Mouse (Mus musculus) left cerebral cortex, postnatal 36 days (tissue): ENCODE measurements around the gene Mrps21. TPM values are rescaled to one million over a fixed set of nuclear protein-coding genes. Genes with fewer than 3 reads are reported as not detected.
"Not testable (repeated sequence)": the region's sequence is repeated elsewhere in the genome, so short reads cannot be mapped to it uniquely, and the experiment has no call there.

Experiments used
- DNase-seq, 2 experiments: peaks; one replicate each; pipeline ENCODE4 v3.0.0; 2021 to 2022; ENCODE audit warnings: low spot score in 2 of 2, mixed read lengths in 1 of 2
- intact Hi-C: fragments of 180-260 bp; cut with DNase I; formaldehyde crosslinking; loops from one replicate; pipeline ENCODE4 v1.15.1; 2025
- total RNA-seq, 2 experiments: library from RNA; stranded (reverse); gene quantifications; 2 replicates each; pipeline ENCODE4 v1.2.3; 2021

The Mrps21 gene
- 100 to 1,000 TPM; 149 to 158 TPM for total RNA-seq

DNA sequence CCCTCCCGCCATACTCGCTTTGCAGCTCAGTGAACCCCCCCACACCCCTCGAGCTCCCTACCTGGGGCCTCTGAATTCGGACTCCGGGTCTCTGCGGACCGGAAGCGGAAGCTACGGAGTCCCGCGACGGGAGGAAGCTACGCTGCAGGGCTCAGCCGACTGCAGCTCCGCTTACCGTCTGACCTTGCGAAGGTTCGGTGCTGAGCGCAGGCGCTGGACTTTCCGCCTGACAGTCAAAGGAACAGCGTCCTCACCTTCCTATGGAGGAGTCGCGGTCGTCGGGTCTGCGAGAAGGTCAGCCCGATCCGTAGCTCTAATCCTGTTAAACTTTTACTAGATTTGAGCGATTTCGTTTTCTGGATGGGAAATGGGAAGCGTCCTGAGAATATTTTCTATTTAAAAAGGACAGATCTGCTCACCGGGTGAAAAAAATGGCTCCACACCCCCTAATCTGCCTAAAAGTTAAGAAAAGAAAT, at the start of gene Mrps21:
Gene Mrps21 (minus strand): TSS at position 128 of the 476 bp plus-strand sequence.
- DNase-seq = peak; percentile 87 to 89
- intact Hi-C loops = no loop called here

DNA sequence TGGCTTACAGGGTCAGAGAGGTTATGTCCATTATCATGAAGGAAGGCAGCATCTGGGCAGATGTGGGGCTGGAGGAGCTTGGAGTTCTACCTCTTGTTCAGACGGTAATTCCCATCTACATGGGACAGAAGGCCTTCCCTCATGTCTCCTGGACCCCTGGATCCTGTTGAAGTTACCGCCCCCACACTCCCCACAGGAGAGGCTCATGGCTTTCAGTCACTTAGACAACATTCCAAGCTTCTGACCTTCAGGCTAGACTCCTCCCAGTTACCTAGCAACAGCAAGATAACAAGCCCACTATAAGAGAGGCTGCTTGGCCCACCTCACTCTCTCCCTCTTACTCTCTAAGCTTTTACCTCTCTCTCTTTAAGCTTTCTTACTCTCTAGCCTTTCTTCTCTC, 49.2 kb upstream of the Mrps21 start:
- intact Hi-C loops, DNase-seq: not testable (repeated sequence)

DNA sequence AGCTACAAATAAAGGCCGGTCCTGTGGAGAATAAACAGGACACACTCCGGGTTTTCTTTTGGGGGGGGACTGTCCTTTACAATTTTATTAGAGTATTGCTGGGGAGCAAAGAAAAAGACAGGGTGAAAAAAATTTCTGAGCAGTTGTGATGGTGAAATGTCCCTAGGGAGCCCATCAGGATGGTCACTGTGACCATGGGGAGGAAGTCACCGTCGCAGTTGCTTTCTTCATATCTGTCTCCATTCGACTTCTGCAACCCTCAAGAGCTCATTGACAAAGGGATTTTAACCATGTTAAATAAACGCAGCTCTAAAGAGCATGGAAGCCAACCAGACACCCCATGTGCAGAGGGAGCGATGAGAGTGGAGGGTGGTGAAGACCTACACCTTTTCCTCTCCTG, 45.4 kb upstream of the Mrps21 start:
- intact Hi-C loops = no loop called here
- no peak for DNase-seq

DNA sequence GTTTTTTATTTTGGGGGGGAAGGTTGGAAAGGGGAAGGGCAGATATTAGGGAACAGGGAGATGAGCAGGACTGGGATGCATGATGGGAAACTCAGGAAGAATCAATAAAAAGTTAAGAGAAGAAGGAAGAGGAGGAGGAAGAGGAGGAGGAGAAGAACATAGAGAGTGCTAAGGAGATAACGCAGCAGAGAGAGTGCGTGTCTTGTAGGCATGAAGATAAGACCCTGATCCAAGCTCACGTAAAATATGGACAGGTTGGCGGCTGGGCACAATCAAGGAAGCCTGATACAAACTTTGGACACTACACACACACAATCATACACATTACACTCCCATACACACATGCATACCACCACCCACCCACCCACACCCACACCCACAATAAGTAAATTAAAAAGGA, 43.4 kb upstream of the Mrps21 start:
- intact Hi-C loops = no loop called here

DNA sequence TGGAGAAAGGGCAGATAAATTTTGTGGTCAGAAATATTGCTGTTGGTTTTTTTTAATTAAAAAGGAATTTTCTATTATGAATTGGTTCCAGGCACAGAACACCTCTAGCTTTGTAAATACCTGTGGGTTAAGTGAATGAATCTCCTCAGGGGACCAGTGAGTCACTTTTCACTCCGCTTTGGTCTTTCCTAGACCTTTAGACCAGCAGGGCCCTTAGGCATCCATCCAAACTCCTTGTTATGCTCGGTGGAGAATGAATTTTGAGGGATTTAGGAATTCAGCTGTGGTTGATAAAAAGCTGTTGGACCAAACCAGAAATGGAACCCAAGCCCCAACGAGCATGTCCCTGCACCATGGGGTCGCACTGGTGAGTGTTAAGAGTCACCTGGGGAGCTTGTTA, 36.3 kb upstream of the Mrps21 start:
- intact Hi-C loops = loop anchor here (1.0 to 2.0 kb wide), 2 partner anchors 25 to 47 kb away; partner anchors contain the start of gene Ciart
- DNase-seq = no peak

More for the DNA sequence above, 43.4 kb upstream of the Mrps21 start:
- no peak for DNase-seq

DNA sequence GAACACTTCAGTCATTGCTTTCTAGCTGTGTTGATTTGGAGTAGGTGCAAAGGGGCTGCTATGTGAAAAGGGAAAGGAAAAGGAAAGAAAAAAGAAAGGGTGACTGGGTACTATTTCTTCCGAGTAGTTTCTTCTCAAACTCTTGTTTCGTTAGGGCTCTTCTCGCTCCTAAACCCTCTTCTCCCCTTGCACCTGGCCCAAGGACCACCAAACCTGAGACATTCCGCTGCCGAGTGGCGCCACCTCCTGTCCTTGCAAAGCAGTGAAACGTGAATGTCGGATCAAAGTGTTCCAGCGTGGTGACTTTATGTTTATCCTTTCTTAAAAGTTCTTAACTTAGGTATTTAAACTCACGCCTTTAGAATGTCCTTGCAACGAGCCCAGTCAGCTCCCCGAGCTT, 35.5 kb upstream of the Mrps21 start:
- intact Hi-C loops = loop anchor here (1.0 to 2.0 kb wide), 2 partner anchors 25 to 46 kb away; partner anchors contain the start of gene Ciart
- DNase-seq = no peak

DNA sequence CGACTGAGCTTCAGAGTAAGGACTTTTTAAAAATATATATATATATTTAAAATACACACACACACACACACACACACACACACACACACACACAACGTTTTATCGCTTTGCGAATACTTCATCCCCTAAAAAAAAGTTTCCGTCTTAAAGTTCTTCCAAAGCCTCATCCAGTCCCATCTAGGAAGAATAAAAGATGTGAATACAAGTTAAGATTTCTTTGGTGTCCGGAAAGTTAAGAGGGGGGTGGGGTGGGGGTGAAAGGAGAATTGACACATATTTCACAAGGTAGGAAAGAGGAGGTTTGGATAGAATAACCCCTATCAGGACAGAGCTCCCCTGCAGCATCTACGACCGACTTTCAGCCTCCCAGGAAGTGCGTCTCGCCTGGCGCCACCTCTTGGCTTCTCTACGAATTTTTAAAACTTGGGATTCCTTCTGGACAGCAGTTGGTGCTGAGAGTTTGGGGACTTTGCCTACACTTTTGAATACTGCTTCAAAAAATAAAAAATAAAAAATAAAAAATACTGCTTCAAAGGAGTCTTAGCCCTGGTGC, 34.7 kb upstream of the Mrps21 start:
- intact Hi-C loops = loop anchor here (2.0 kb wide), 1 partner anchor 45 kb away; no protein-coding TSS in a partner anchor
- DNase-seq = no peak

DNA sequence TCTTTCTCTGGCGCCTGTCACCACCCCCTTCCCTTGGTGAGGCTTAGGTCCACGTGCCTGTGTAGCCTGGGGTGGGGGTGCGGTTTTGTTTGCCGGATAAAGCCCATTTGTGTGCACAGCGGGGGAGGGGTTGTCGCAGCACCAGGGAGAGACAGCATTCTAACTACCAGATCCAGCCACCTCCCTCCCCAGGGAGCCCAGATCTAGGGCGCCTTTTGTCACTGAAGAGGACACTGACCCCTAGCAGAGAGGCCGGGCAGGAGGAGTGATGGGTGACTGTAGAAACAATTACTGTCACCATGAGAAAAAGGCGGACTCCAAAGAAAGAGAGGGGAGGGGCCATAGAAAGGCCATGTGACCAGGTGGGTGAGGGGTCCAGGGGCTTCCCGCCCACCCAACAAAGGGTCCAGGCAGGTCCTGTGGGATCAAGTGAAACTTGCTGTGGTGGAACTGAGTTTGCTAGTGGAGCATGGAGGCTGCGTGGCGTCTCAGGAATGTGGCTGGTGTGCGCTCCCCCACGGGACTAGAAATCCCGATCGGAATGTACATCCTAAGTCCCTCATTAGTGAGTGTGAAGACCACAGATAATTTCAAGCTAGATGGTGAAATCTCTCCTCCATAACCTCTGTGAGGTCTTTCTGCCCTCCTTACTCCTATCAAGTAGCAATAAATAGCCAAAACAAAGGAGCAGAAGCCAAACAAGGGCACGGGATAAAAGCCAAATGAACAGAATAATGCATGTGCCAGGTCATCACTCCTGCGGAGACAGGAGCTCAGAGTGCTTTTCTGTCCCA, 34.0 kb upstream of the Mrps21 start:
- DNase-seq = no peak

DNA sequence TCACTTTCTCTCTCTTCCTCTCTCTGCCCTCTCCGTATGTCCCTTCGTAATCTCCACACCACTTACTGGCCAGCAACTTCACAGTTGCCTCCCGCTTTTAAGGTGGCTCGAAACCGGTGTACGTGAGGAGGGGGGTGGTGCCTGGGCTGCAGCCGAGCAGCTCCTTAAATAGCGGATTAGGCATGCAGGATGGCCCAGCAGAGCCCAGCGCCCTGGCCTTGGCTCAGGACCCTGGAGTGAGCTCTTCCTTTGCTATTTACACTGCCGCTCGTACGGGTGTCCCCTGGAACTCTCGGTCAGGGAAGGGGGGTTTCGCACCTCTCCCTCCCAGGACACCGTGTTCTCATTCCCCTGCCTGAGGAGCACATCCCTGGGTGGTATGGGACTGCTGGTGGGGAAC, 33.2 kb upstream of the Mrps21 start, which contains the start of gene Car14:
Gene Car14 (minus strand): TSS at position 124 of the 400 bp plus-strand sequence.
- DNase-seq = no peak
- intact Hi-C loops = no loop called here

More for the DNA sequence above, 34.0 kb upstream of the Mrps21 start:
- intact Hi-C loops = no loop called here

DNA sequence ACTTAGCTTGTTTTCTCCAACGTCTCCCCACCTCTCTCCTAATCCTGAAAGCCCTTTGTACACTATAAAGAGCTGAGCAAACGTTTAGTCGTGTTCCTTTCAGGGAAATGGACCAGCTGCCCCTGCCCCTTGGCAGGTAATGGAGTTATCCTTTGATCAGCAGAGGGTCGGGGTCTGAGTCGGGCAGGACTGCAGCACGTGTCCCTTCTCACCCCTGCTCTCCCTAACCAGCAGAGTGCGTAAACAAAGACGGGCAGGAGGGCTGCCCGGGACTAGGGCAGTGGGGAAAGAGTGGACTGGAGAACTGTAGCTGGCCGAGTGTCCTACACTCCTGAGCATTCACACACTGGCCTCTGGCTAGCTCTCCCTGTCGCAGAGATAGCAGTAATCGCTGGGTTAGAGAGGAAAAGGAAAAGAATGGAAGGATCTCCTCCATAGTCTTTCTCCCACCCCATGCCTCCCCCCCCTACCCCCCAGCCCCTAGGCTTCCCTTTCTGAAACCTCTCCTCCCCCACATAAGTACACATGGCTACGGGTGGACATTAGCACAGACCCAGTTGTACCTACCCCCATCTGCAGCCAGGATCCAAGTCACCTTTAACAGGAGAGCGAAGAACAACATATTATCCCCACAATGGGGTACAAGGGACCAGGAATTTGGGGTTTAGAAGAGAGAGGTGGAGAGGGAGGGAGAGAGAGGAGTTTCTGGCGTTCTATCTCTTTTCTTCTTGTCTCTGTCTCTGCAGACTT, 32.6 kb upstream of the Mrps21 start:
- intact Hi-C loops = no loop called here

DNA sequence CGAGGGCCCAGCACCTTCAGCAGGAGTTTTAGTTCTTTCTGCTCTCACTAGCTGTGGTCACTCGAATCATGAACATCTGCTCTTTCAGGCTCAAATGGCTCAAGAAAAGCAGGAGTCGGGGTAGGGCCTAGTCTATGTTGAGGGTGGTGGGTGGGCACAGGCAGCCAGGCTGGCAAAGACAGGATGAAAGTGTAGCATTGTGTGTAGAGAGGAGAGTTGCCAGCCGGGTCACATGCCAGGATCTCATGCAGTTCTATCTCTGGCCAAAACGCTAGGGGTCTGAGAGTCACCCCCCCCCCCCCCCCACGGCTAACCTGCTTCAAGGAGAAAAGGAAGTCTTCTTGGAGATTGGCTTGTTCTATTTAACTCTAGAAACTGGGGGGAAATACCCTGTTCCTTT, 31.3 kb upstream of the Mrps21 start:
- intact Hi-C loops = no loop called here
- no peak for DNase-seq

More for the DNA sequence above, 32.6 kb upstream of the Mrps21 start:
- DNase-seq = no peak

DNA sequence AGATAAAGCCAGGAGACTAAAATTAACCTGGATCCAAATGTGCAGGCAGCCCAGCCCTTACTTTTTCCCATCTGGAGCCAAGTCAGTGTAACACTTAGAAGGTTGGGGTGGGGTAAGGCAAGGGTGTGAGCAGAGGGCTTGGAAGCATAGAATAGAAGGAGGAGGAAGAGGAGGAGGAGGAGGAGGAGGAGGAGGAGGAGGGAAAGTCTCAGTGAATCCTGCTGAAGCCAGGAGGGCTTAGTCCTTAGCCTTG, 31.0 kb upstream of the Mrps21 start:
- intact Hi-C loops = no loop called here
- DNase-seq = no peak

DNA sequence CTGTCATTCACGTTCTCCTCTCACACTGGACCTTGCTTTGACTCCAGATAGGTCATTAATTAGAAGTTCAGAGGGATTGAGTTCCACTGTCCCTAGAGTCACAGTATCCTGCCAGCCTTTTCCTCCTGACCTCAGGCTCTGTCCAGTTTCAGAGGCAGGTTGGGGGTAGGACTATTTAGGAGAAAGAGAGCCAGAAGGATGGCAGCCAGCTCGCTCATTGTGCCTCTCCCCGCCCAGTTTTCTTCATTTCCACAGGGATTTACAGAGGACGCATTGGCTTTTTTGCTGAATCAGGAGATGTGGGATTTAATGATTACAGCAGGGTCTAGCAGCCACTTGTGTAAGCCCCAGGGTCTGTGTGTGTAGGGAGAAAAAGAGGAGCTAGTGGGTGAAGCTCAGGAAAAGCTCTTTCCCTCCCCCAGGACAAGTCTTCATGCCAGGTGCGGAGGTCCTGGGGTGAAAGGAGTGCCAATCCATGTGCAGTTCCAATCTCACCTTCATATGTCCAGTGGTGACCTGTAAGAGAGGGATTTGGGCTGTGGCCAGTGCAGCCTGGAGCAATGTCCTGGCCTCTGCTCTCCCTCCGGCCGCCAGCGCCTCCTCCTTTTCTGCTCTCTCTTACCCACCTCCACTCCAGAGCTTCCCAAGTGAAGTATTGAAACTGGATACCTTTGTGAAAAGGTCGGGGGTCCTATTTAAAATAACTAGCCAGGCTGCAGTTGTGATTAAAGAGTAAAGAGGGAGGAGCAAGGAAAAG, 30.5 kb upstream of the Mrps21 start:
- intact Hi-C loops = no loop called here
- DNase-seq = no peak

DNA sequence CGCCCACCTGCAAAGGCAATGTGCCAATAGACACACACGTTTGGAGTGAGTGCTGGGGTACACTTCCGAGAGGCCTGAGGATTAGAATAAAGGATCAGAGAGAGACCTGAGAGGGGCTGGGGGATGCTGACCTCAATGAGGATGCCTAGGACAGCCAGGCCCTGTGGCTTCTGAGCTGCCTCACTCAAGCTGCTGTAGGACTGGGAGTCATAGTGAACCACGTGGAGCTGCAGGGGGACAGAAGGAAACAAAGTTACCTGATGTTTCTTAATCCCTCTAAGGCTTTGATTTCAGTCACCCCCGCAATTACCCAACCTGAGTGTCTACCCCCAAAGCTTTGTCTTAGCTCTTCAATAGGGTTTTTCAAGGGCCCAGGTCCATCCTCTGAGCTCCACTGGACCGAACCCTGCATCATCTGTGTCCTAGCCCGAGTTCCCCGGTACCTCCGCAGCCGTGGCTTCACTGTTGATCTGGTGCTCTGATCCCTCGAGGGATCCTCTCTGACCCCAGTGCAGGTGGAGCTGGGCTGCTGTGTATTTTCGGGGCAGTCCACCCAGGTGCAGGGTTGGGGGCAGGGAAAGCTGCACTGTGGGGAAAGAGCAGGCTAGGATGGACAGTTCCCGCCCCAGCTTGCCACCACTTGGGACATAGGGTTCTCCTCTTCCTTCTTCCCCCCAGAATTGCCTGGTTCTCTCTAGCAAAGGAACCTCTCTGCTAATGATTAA, 28.6 kb upstream of the Mrps21 start:
- intact Hi-C loops = no loop called here

DNA sequence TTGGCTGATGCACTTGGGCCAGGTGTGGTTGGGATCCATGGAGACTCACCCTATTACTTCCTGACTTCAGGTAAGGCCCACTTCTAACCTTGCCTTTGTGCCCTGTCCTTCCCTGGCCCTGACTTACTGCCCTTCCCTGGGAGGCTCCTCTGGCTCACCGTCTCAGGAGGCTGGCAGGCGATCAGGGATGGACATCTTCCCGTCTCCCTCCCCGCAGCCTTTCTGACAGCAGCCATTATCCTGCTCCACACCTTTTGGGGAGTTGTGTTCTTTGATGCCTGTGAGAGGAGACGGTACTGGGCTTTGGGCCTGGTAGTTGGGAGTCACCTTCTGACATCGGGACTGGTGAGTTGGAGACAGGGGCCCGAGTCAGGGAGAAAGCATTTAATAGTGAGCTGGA, 24.2 kb upstream of the Mrps21 start:
- DNase-seq, intact Hi-C loops: not testable (repeated sequence)

More for the DNA sequence above, 28.6 kb upstream of the Mrps21 start:
- DNase-seq = no peak

DNA sequence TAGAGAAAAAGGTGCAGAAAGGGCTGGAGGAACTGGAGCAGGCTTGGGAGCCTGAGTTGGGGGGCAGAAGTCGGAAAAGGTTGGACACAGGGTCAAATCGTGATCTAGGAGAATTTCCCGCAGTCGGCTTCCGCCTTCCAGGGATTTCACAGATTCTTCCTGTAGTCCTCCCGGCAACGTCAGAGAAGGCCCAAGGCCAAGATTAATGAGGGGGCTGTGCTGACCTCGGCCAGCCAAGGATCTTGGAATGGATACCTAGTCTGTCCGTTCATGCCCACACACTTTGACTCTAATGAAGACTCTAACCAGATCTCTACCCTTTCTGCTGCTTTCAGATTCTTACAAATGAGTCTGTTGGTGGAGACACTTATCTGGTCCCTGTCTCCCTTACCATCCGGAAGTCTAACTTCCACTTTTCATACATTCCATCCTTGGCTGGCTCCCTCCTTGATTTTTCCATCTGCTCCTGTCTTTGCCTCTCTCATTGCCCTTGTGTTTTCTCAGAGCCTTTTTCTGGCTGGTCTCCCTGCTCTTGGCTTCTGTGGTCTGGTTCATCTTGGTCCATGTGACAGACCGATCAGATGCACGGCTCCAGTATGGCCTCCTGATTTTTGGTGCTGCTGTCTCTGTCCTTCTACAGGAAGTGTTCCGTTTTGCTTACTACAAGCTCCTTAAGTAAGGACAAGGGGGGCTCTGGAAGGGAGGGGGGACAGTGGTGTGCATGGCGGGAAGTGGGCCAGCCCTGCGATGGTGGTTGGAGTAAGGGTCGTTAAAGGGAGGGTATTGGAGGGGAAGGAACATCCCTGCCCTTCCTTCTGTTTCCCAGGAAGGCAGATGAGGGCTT, 23.2 kb upstream of the Mrps21 start:
- intact Hi-C loops = no loop called here
- DNase-seq = peak; percentile 52 to 55

DNA sequence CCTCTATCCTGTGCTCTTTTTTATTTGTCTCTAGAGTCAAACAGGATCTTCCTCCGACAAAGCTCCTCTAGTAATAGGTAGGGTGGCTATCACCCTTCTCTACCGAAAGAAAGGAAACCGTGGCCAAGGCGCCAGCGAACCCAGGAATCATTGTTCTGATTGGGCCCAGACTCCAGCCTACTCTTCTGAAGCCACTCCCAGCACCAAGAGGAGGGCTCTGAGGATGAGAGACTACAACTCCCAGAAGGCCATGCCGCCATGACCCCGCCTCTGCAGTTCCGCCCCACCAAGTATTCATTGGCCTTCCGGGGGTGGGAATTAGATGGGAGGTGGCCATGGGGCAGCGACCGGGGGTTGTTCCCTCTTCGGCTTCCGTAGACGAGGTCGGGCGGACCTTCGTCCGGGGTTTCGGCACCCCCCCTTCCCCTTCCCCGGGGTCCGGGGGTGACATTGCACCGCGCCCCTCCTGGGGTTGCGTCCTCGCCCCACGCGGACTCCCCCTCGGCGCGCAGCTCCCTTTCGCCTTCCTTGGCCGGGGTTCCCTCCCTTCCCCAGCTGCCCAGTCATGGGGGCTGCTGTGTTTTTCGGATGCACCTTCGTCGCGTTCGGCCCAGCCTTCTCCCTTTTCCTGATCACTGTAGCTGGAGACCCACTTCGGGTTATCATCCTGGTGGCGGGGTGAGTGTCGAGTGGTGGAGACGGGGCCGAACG, 22.4 kb upstream of the Mrps21 start, which contains the start of gene Aph1a:
Gene Aph1a (plus strand): TSS at position 364 of the 711 bp plus-strand sequence.
- DNase-seq = peak; percentile 95 to 96
- intact Hi-C loops = loop anchor here (1.0 kb wide), 1 partner anchor 36 kb away; the partner anchor contains the start of gene Anp32e
